In the genomic region with DNA sequence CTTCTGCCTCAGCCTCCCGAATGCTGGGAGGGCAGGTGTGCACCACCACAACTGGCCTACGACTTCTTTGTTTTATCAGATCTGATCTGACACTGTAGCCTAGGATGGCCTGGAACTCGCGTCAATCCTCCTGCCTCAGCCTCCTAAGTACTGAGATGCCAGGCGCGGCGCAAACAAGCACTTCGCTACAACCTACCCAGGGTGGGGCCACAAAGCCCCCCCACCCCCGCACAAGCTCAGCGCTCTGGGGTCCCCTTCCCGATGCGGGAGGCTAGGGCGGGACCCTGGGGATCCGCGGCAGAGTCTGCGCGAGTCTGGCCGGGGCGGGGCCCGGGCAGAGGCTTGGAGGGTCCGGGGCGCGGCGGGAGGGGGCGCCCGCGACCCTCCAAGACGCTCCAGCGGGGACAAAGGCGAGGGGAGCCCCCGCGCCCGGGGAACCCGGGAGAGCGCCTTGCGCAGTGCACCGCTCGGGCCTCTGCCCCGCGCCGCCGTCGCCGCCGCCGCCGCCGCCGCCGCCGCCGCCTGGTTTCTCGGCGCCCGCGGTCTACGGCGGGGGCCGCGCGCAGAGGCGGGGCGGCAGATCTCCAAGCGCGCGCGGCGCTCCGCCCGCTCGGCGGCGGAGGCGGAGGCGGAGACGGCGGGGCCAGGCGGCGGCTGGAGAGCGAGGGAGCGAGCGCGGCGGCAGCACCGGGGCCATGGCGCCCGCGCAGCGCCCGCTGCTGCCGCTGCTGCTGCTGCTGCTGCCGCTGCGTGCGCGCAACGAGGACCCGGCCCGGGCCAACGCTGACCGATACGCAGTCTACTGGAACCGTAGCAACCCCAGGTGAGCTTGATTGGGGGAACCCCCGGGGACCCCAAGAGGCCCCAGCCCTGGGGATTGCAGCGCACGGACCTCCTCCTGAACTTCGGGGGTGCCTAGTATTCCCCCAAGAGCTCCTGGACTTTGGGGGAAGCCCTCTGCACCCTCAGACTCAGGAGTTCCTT, we compare ENCODE assay signal across 8 mouse cellular contexts. TPM values are rescaled to one million over a fixed set of nuclear protein-coding genes. Genes with fewer than 3 reads are reported as not detected.
A peak's percentile ranks its signal among the peaks of the same experiment; 100 is the strongest.
DNase-seq lines count a peak whose midpoint lies in the region; ATAC-seq lines count a peak whose summit lies in the region.

A gene (plus strand): TSS at position 415 of the 984 bp plus-strand sequence.

- peak; percentile 37 to 45 for DNase-seq in layer of hippocampus, postnatal 25 days (ENCODE audit: extremely low spot score in 1 of 2, low spot score in 1 of 2)
- DNase-seq in layer of hippocampus, adult 11-12 months (ENCODE audit: low spot score), result no peak
- peak; percentile 61 for DNase-seq in MN1 (ENCODE audit: low spot score)
- peak; percentile 54 for DNase-seq in embryo, embryonic 10 days (ENCODE audit: low spot score)
- peak; percentile 54 to 64 for DNase-seq in heart, postnatal 36 days
- DNase-seq in retina, postnatal 1 day, result peak; percentile 80
- no peak for DNase-seq in frontal cortex, postnatal 36 days (ENCODE audit: low spot score in 2 of 2)

- H3K27me3 ChIP-seq in limb, embryonic 15.5 days, result no peaks in the 10 kb centered on the region

- peaks cover 32% of the 10 kb centered on the region for H3K4me1 ChIP-seq in limb, embryonic 15.5 days

- H3K27ac ChIP-seq in limb, embryonic 15.5 days, result peak within 1 kb of the TSS; percentile 79

- no peaks in the 10 kb centered on the region for H3K9me3 ChIP-seq in limb, embryonic 15.5 days

- peak; percentile 44 for ATAC-seq in limb, embryonic 15.5 days (ENCODE audit: insufficient number of reproducible peaks, low FRiP score, low TSS enrichment, low read depth)

- peaks cover 5% of the 10 kb centered on the region for H3K36me3 ChIP-seq in limb, embryonic 15.5 days

- intact Hi-C loops in heart, postnatal 36 days (cut with DNase I), result loop anchor here (5.0 to 10.0 kb wide), 2 partner anchors 168 to 195 kb away; a partner anchor contains a TSS

- peak within 1 kb of the TSS; percentile 63 for H3K4me2 ChIP-seq in limb, embryonic 15.5 days

- H3K9ac ChIP-seq in limb, embryonic 15.5 days, result peak within 1 kb of the TSS; percentile 85

- 2% methylated on average over 86 of the region's 106 CpGs for WGBS in limb, embryonic 15.5 days

- peak within 1 kb of the TSS; percentile 77 for H3K4me3 ChIP-seq in limb, embryonic 15.5 days

RNA-seq across cellular contexts. Expression of the gene that starts here (rescaled TPM):
- 10 to 100 TPM; 11.9 to 12.7 TPM for total RNA-seq in layer of hippocampus, postnatal 25 days (2021)
- total RNA-seq in heart, postnatal 36 days (2021), result 1 to 10 TPM in 1 of 2 experiments, under 1 TPM in 1; 0.75 to 1.1 TPM
- 27.0 and 29.3 TPM in 2 replicates for polyA plus RNA-seq in limb, embryonic 15.5 days (2015; fragmentation: Nextera tagmentation; extraction: Ambion mirVana)

Comparison
In these comparisons a context has a peak if more than half of its experiments do, and no peak if none do; other contexts are left out.
1. RNA of the gene that starts here (total RNA-seq): 11.9 to 12.7 TPM in layer of hippocampus, postnatal 25 days; 0.75 to 1.1 TPM in heart, postnatal 36 days; every median in the first group is over 4 times any median in the second.
2. DNase-seq: peak in layer of hippocampus, postnatal 25 days (2 of 2), MN1 (single experiment), embryo, embryonic 10 days (single experiment), heart, postnatal 36 days (2 of 2) and retina, postnatal 1 day (single experiment); none in layer of hippocampus, adult 11-12 months (single experiment) and frontal cortex, postnatal 36 days (0 of 2).